Mouse (Mus musculus): ENCODE measurements around the gene Mapk10.

DNA sequence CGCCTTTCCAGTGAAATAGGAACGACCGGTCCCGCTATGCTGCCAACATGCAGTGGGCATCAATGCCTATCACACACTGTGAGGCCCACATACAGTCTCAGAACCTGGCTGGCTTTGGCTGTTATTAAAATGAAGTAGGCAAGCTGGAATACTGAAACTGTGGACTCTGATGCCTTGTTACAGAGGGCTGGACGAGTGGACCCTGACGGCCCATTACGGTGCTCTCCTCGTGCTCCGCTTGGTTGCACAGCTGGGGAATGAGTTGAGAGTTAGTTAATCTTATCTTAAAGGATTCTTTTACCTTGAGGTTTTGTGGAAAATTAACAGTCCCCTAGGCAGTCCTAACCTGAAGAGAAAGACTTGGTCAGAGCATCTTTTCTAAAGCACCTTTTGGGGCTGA, 307.6 kb downstream of the Mapk10 start:
- TF ChIP-seq POLR2A (IDR thresholded peaks at IDR 0.05; ENCODE audit: low read depth, low read length), result no peak
- TF ChIP-seq CTCF (IDR thresholded peaks at IDR 0.05; ENCODE audit: extremely low read depth, insufficient read length, insufficient replicate concordance, low read depth, low read length), result no peak

All from small intestine, adult 2 months (tissue).